Mouse (Mus musculus) embryo, embryonic 11 days (tissue): ENCODE measurements around the gene Rgl1.

Experiments
- DNase-seq: peaks from one replicate; pipeline ENCODE4 v3.0.0-alpha.2; 2015

The Rgl1 gene

GRCm38 (mm10) chr1:152612535-152613157 is 153.5 kb downstream of the Rgl1 start:
- DNase-seq, result no peak

DNA sequence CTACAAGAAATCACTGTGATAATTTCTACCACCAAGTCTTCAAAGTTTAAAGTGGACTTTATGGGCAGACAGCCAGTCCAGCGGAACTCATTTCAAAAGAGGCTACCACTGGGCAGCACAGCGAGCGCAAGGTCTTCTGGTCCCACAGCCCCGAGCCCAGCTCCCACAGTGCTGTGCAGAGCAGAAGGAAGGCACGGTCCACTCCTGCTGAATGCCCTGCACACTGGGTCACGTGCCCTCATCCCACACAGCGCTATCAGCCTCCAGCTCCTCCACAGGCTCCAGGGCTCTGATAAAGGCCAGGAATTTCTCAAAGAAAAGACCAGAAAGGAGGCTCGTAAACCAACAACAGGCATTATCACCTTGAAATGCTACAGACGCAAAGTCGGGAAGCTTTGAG is 156.6 kb downstream of the Rgl1 start:
- DNase-seq, result no peak

- no peak for DNase-seq
These were observed 157.1 kb downstream of the Rgl1 start for GRCm38 (mm10) chr1:152609006-152609405.

GRCm38 (mm10) chr1:152607765-152608164 is 158.4 kb downstream of the Rgl1 start:
- DNase-seq, result no peak

DNA sequence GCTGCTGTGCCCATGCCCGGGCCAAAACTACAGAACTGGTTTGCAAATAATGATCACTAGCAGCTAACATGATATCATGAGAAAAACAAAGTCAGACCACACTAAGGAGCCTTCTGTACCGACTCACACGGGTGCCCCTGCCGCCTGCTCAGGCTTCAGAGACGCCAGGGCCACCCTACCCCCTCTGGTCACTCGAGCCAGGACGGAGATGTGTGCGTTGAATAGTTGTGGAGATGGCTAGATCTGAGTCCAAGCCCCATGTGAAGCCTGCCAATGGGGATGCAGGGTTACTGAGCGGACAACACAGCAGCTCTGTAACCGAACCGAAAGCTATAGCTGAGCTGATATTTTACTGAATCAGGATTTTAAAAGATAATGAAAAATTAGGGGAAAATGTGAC is 159.4 kb downstream of the Rgl1 start:
- no peak for DNase-seq

DNA sequence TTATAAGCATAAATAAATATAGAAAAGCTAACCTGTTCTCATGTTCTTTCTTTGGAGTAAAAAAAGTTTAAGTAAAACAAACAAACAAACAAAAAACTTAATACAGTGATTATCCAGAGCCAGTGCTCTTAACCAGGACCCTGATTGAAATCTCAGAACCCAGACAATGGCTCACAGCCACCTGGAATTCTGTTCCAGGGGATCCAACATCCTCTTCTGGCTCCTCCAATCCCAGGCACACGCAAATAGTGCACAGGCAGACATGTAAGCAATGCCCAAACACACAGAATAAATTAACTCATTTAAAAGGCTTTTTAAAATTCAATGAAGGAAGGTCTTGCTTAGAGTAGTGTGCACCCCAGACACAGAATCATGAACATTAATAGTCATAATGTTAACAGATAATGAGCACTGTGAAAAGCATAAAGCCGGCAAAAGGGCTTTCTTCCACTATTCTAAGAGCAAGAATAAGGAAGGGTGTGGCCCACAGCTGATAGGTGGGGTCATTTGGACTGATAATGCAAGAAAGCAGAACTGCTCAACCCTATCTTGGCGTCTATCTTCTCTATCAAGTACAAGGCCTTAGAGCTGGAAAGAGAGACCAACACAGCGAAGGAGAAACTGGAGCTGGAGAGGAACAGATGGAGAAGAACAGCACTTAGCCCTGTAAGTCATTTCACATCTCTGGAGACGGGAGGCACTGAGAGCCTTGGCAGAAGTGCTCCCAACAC is 160.1 kb downstream of the Rgl1 start:
- DNase-seq, result no peak

GRCm38 (mm10) chr1:152604147-152604546 is 162.0 kb downstream of the Rgl1 start:
- DNase-seq, result no peak

DNA sequence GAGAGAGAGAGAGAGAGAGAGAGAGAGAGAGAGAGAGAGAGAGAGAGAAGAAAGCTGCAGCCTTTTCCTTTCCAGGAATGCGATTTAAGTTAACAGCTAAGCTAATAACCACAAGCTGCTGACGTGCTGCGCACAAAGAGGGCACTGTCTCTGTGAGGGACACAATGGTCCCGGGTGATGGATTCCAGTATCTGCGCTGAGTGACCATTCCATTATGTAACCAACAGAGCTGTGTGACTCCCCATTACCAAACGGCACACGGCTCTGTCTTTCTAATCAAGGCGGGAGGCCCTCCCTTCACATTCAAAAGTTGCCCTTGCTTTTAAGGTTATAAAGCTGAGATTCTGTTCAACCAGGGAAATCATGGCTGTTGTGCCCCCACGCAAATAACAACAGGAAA is 162.5 kb downstream of the Rgl1 start:
- no peak for DNase-seq

GRCm38 (mm10) chr1:152600494-152600893 is 165.7 kb downstream of the Rgl1 start:
- DNase-seq, result no peak

- no peak for DNase-seq
These were observed 166.8 kb downstream of the Rgl1 start for GRCm38 (mm10) chr1:152599347-152599746.

DNA sequence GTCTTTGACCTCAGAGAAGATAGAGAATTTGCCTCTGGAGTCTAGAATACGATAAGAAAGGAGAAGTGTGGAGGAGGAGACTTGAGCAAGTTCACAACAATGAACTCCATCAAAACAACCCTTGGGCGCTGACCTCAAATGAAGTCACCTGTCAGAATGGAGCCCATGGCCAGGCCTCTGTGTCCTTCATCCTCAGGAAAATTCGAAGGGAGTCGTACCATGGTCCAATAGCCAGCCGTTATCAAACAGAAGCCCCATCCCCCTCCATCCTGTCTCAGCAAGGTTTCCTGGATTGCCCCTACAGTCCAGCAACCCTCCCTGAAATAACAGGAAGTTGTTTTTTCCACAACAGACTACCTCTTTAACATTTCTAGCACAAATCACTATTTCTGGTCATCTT is 171.5 kb downstream of the Rgl1 start:
- no peak for DNase-seq

DNA sequence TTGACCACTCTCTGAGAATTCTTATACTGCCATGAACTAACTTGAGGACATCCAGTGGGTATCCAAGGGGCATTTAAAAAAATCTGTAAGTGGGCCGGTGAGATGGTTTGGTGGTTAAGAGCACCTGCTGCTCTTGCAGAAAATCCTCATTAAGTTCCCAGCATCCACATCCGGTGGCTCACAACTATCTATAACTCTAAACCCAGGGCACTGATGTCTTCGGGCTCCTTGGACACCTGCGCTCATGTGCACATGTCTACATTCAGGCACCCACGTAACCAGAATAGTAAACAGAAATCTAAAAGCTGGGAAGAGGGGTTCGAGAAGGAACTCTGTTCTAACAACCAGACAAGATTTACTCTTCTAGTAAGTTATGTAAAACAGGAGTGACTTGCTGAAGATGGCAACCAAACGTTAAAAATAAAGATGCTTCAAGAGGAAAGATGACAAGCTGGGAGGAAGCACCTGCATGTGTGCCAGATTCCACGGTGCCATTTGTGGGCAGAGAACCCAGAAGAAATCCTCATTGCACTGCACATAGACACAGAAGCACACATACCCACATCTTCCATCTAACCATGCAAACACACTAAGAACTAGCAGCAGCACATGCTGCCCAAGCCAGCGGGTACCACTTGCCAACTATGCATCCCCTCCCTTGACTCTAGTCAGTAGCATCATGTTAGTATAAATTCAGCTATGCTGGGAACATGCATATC is 172.2 kb downstream of the Rgl1 start:
- DNase-seq, result no peak

GRCm38 (mm10) chr1:152593382-152593781 is 172.8 kb downstream of the Rgl1 start:
- DNase-seq, result no peak

DNA sequence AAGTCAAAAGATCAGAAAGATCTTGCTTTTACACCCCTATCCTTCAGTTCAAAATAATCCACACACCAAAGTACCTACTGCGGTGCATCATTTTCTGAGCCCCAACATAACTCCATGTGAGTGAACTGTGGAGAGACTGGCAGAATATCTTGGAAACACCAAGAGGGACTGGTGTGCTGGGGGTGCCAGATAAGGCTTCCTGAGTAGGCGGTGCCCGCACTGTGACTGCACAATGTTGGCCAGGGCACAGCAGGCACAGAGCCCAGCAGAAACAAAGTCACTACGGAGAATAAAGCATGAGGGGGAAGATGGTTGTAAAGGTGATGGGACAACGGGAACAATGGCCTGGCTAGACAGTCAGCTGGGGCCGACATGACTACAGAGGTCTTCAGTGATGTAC is 173.5 kb downstream of the Rgl1 start:
- no peak for DNase-seq

DNA sequence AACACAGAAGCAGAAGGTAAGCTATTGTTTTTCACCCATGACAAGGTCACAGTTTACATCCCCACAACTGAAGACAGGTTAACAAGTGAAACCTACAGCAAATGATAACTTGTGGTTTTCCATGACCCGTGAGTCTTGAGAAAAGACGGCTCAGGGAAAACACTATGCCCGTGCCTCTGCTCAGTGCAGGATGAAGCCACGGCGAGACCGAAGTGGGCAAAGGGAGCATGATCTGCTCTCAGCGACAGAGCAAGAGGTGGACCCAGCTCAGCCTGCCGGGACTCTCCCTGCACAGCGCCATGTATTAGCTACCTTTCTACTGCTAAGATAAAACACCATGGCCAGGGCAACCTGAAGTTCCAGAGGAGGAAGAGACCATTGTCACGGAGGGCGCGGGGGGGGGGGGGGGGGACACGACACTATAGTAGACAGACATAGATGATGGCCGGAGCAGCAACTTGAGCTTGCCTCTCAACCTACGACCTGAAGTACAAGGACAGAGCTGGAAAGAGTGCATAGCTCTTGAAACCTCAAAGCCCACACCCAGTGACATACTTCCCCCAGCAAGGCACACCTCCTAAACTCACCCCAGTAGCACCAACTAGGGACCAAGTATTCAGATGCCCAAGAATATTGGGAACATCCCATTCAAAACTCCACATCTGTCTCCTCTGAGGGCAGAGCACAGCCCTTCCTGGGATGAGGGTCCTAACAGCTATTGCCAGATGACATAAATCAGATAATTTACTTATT is 174.2 kb downstream of the Rgl1 start:
- no peak for DNase-seq

DNA sequence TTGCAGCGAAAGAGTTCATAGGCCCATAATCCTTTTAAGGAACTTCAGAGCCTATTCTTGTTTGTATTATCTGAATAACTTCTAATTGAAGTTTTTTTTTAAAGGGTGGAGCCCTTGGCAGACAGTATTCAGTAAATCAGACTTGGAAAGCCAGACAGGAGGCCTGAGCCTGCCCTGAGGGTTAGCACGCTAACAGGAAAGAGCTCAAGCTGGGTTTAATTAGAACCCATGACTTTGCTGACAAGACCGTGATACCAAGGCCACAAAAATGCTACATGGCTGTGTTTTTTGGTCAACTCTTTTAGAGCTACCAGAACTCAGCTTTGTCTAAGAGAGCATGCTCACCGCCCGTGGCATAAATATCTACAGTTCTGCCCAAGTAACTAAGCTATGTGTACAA is 175.8 kb downstream of the Rgl1 start:
- peak; percentile 57 for DNase-seq

- no peak for DNase-seq
These were observed 176.7 kb downstream of the Rgl1 start for GRCm38 (mm10) chr1:152589331-152589935.

- no peak for DNase-seq
These were observed 178.7 kb downstream of the Rgl1 start for GRCm38 (mm10) chr1:152587431-152587830.

GRCm38 (mm10) chr1:152585385-152585984 is 180.7 kb downstream of the Rgl1 start:
- no peak for DNase-seq

DNA sequence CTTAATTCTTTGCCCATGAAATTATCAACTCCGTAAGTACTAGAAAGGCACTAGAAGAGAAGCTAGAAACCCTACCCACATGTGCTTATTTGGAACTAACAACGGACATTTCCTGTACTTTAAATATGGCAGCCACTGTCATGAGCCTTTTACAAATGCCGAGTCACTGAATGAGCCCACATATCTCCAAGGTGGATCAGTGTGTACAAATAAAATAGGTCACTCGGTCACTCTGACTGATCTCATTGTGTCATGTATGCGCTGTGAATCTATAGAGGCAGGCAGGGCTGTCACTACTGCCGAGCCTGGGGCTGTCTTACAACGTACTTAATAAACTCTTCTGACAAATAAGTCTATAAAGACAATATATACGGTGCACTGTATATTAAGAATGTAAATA is 181.2 kb downstream of the Rgl1 start:
- no peak for DNase-seq

DNA sequence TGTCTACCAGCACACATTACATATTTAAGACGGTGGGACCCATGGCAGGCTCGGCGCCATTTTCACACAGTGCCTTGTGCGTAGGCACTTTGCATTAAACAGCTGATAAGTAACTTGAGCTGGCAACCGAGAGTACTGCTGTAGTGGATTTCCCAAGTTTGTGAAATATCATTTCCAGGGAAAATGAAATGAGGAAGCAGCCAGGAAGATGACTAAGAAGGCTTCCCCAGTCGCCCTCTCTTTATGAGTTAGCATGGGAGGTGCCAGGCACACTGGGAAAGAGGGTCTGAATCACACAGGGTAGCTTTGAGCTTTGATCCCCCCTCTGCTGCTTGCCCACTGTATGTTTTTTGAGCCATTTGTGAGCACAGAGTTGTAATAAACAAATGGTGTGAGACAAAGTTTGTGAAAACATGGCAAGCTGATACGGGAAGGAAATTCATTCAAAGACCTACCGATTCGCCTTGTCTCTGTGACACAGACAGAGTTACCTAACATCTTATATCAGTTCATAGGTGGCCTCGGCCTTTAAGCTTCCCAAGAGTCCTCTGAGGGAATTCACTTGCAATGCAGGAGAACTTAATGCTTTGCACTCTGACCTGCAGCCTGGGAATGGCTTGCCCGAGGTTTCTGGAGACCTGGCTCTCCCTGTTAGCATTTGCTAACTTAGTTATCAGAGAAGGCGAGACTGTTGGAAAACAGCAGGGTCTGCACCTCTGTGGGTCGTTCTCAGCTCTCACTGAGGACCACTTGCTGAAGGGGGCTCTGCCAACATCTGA is 184.8 kb downstream of the Rgl1 start:
- DNase-seq, result no peak

DNA sequence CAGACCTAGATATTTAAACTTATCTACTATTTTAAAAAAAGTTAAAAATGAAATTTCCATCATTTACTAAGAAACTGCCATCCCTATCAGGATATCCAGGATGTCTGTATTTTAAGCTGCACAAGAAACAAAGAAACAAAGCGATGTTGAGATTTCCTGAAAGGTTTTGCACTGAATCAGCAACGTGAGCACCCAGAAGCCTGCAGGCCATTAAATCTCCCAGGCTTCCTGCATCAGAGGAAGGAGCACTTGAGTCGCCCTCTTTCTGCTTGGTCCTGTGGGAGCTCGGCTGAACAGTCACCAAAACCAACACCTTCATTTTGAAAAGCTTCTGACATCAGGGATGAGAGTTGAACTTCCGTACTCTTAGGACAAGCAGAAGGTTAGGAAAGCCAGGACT is 187.2 kb downstream of the Rgl1 start:
- no peak for DNase-seq
